Mouse (Mus musculus) CH12.LX (cell line): ENCODE measurements around the gene Timd4.

Experiments
- CTCF ChIP-seq, 2 experiments: IDR thresholded peaks in 1 of 2; conservative IDR thresholded peaks in 1 of 2; 2 replicates each; pipeline ENCODE4 v1.5.1; 2011 to 2012; ENCODE audit warnings: low read depth in 2 of 2, low read length in 2 of 2, improper control_type of control experiment in 1 of 2, inconsistent platforms in 1 of 2, mild to moderate bottlenecking in 1 of 2, moderate library complexity in 1 of 2
- MAX ChIP-seq: IDR thresholded peaks from 2 replicates; pipeline ENCODE4 v1.6.1; 2011; ENCODE audit warnings: low read length, improper control_type of control experiment
- POLR2A ChIP-seq: IDR thresholded peaks from 2 replicates; pipeline ENCODE4 v1.6.1; 2011; ENCODE audit warnings: low read depth, mild to moderate bottlenecking, improper control_type of control experiment, low read length
- RAD21 ChIP-seq: IDR thresholded peaks from 2 replicates; pipeline ENCODE4 v1.6.1; 2011; ENCODE audit warnings: low read depth, mild to moderate bottlenecking, low read length, improper control_type of control experiment, moderate library complexity

DNA sequence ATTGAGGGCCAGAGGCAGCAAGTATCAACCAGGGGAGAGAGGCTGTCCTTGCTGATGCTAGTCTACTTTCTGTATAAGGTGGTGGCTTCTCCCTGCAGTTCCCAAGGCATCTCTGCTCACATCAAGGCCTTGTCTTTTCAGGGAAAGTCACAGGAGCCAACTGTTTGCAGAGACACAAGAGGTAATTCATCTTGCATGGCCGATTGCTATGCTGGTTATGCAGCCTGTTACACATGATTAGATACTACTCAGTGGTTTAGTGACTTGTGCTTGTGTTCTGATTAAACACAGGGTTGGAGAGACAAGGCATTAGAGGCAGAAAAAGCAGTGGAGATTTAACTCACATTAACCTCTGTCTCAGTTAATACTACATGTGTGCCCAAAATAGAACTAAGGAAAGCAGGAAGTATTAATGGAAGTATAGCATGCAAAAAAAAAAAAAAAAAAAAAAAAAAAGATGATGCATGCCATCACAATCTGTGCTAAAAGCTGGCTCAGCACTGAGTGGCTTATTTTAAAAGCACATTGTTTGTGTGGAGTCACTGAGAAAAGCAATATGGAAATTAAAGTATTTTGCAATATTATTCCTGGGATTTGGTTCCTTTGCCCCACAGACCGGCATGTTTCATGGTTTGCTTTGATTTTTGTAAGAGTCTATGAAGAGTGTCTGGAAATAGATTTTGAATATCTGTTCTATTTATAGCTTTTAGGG, 31.6 kb downstream of the Timd4 start:
- TF ChIP-seq CTCF (conservative IDR thresholded peaks at IDR 0.05 in 1 of 2, IDR thresholded peaks at IDR 0.05 in 1 of 2; ENCODE audit: low read depth in 2 of 2, low read length in 2 of 2) (no peak), POLR2A (no peak), RAD21 (no peak), MAX (no peak)
